Mouse (Mus musculus) liver, embryonic 14.5 days (tissue): ENCODE measurements around the gene Tbcd. TPM values are rescaled to one million over a fixed set of nuclear protein-coding genes. Genes with fewer than 3 reads are reported as not detected.

ENCODE experiments used
- ATAC-seq: fragments of 200-750 bp; cut with Nextera tagmentation; 2 replicates; pipeline ENCODE4 v1.8.0; 2017; ENCODE audit warnings: moderate number of reproducible peaks, mild to moderate bottlenecking, moderate library complexity; ENCODE audit not compliant: insufficient read depth
- DNase-seq, 3 experiments: peaks; one replicate each; pipeline ENCODE4 v3.0.0-alpha.2; 2012 to 2013; ENCODE audit warnings: low read depth in 3 of 3, low spot score in 3 of 3
- H3K27ac ChIP-seq: fragments of 300-500 bp; sonication (generic); 2 replicates; pipeline ENCODE4 v1.5.1; 2014; ENCODE audit warnings: moderate library complexity, mild to moderate bottlenecking, control low read depth, inconsistent platforms
- H3K27me3 ChIP-seq: fragments of 300-500 bp; sonication (generic); 2 replicates; pipeline ENCODE4 v1.6.1; 2014; ENCODE audit warnings: mild to moderate bottlenecking, low read length, moderate library complexity; ENCODE audit not compliant: control insufficient read depth, insufficient read depth
- H3K36me3 ChIP-seq: fragments of 300-500 bp; sonication (generic); replicated peaks from 2 replicates; pipeline ENCODE4 v1.6.1; 2014; ENCODE audit warnings: low read depth; ENCODE audit not compliant: control insufficient read depth, insufficient read depth
- H3K4me1 ChIP-seq, 2 experiments: fragments of 200-500 bp in 1 of 2; fragments of 300-500 bp in 1 of 2; sonication (generic) in 1 of 2; replicated peaks; 2 replicates each; pipeline ENCODE4 v1.6.1; 2012 to 2014; ENCODE audit warnings: antibody characterized with exemption in 1 of 2, inconsistent platforms in 1 of 2, low read length in 1 of 2; ENCODE audit not compliant: control insufficient read depth in 2 of 2, insufficient read depth in 2 of 2
- H3K4me2 ChIP-seq: fragments of 300-500 bp; sonication (generic); 2 replicates; pipeline ENCODE4 v1.6.1; 2014; ENCODE audit warnings: low read depth, mild to moderate bottlenecking, control low read depth, moderate library complexity
- H3K4me3 ChIP-seq, 2 experiments: fragments of 200-500 bp in 1 of 2; fragments of 300-500 bp in 1 of 2; sonication (generic) in 1 of 2; 2 replicates each; pipeline ENCODE4 v1.5.1; 2012 to 2014; ENCODE audit warnings: low read depth in 2 of 2, low read length in 2 of 2, mild to moderate bottlenecking in 2 of 2, control low read depth in 1 of 2, inconsistent platforms in 1 of 2, moderate library complexity in 1 of 2; ENCODE audit not compliant: insufficient read depth in 1 of 2
- H3K9ac ChIP-seq: fragments of 300-500 bp; sonication (generic); replicated peaks from 2 replicates; pipeline ENCODE4 v1.6.1; 2014; ENCODE audit warnings: mild to moderate bottlenecking, control low read depth, moderate library complexity
- H3K9me3 ChIP-seq: fragments of 300-500 bp; sonication (generic); 2 replicates; pipeline ENCODE4 v1.6.1; 2016; ENCODE audit warnings: low read length, mixed read lengths; ENCODE audit not compliant: control insufficient read depth
- CTCF ChIP-seq: IDR thresholded peaks from 2 replicates; pipeline ENCODE4 v1.5.1; 2016; ENCODE audit warnings: antibody characterized with exemption, low read depth, control low read depth
- EP300 ChIP-seq: IDR thresholded peaks from 2 replicates; pipeline ENCODE4 v1.6.1; 2016; ENCODE audit warnings: antibody characterized with exemption, low read depth
- WGBS: fragments of 180-500 bp; shearing (Covaris S2); extraction: QIAGEN DNeasy Blood & Tissue Kit; methylation state at CpG from one replicate; pipeline ENCODE4 v1.1.7; 2014; ENCODE audit not compliant: insufficient replicate concordance; 5-methylcytosine and 5-hydroxymethylcytosine counted together
- polyA plus RNA-seq, 2 experiments: library from polyadenylated mRNA; depleted of rRNA in 1 of 2; stranded (reverse) in 1 of 2; unstranded in 1 of 2; fragments of >200 nt; fragmentation: Nextera tagmentation in 1 of 2; extraction: Ambion mirVana in 1 of 2; gene quantifications; 2 replicates each; pipeline versions ENCODE4 v1.2.1 to v1.2.3; 2012 to 2014

Gene Tbcd
- polyA plus RNA-seq, 2 experiments = 15.6 to 20.4 TPM

DNA sequence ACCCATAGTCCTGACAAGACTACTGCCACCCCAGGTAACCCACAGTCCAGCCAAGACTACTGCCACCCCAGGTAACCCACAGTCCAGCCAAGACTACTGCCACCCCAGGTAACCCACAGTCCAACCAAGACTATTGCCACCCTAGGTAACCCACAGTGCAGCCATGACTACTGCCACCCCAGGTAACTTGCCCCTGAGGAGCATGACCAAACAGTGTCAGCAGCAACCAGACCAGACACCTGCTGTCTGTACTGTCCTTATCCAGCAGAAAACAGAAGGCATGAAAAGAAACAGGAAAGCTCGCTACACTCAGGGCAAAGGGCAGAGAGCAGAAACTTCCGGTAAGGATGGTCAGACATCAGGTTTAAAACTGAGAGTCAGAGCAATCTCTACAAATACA is 209.4 kb downstream of the Tbcd start:
- no peak overlapping the region for H3K9ac ChIP-seq
- H3K9me3 ChIP-seq = no peaks in the 10 kb centered on the region
- H3K27me3 ChIP-seq = no peaks in the 10 kb centered on the region
- 62% methylated on average over 2 of the region's 2 CpGs for WGBS
- H3K4me2 ChIP-seq = no peak overlapping the region
- H3K4me1 ChIP-seq = no peaks in the 10 kb centered on the region
- ATAC-seq (no peak), DNase-seq (no peak)
- no peak overlapping the region for H3K4me3 ChIP-seq
- H3K36me3 ChIP-seq = no peaks in the 10 kb centered on the region
- H3K27ac ChIP-seq = no peak overlapping the region
- TF ChIP-seq CTCF (no peak), EP300 (no peak)

Other genes with a start within 250 kb of the Tbcd start
- gene Hexdc, start 247.5 kb upstream of the Tbcd start, polyA plus RNA-seq (2012; rRNA removed) = 7.4 and 8.1 TPM in 2 replicates
- 2.3 and 2.7 TPM in 2 replicates for gene Hexdc, start 247.5 kb upstream of the Tbcd start, polyA plus RNA-seq (2014; fragmentation: Nextera tagmentation; extraction: Ambion mirVana)
- gene Ogfod3, start 247.2 kb upstream of the Tbcd start, polyA plus RNA-seq (2012; rRNA removed) = 4.0 and 5.6 TPM in 2 replicates
- 13.3 and 15.3 TPM in 2 replicates for gene Ogfod3, start 247.2 kb upstream of the Tbcd start, polyA plus RNA-seq (2014; fragmentation: Nextera tagmentation; extraction: Ambion mirVana)
- 14.8 and 16.1 TPM in 2 replicates for gene Cybc1, start 222.6 kb upstream of the Tbcd start, polyA plus RNA-seq (2012; rRNA removed)
- 19.7 and 20.3 TPM in 2 replicates for gene Cybc1, start 222.6 kb upstream of the Tbcd start, polyA plus RNA-seq (2014; fragmentation: Nextera tagmentation; extraction: Ambion mirVana)
- 27.9 and 46.6 TPM in 2 replicates for gene Narf, start 214.7 kb upstream of the Tbcd start, polyA plus RNA-seq (2012; rRNA removed)
- 108 and 110 TPM in 2 replicates for gene Narf, start 214.7 kb upstream of the Tbcd start, polyA plus RNA-seq (2014; fragmentation: Nextera tagmentation; extraction: Ambion mirVana)
- gene Foxk2, start 192.0 kb upstream of the Tbcd start, polyA plus RNA-seq (2012; rRNA removed) = 9.9 and 10.0 TPM in 2 replicates
- gene Foxk2, start 192.0 kb upstream of the Tbcd start, polyA plus RNA-seq (2014; fragmentation: Nextera tagmentation; extraction: Ambion mirVana) = 3.1 and 4.2 TPM in 2 replicates
- gene Wdr45b, start 97.5 kb upstream of the Tbcd start, polyA plus RNA-seq (2012; rRNA removed) = 13.9 and 15.3 TPM in 2 replicates
- 19.5 and 19.7 TPM in 2 replicates for gene Wdr45b, start 97.5 kb upstream of the Tbcd start, polyA plus RNA-seq (2014; fragmentation: Nextera tagmentation; extraction: Ambion mirVana)
- gene Rab40b, start 63.7 kb upstream of the Tbcd start, polyA plus RNA-seq (2012; rRNA removed) = 0.14 and 0.30 TPM in 2 replicates
- gene Rab40b, start 63.7 kb upstream of the Tbcd start, polyA plus RNA-seq (2014; fragmentation: Nextera tagmentation; extraction: Ambion mirVana) = 0.21 and 0.55 TPM in 2 replicates
- gene Fn3krp, start 30.5 kb upstream of the Tbcd start, polyA plus RNA-seq (2012; rRNA removed) = 19.9 and 24.4 TPM in 2 replicates
- 23.5 and 24.2 TPM in 2 replicates for gene Fn3krp, start 30.5 kb upstream of the Tbcd start, polyA plus RNA-seq (2014; fragmentation: Nextera tagmentation; extraction: Ambion mirVana)
- 34.9 and 39.9 TPM in 2 replicates for gene Fn3k, start 17.0 kb upstream of the Tbcd start, polyA plus RNA-seq (2012; rRNA removed)
- 49.9 and 51.4 TPM in 2 replicates for gene Fn3k, start 17.0 kb upstream of the Tbcd start, polyA plus RNA-seq (2014; fragmentation: Nextera tagmentation; extraction: Ambion mirVana)
- 0.11 and 0.12 TPM in 2 replicates for gene Zfp750, start 67.4 kb downstream of the Tbcd start, polyA plus RNA-seq (2012; rRNA removed)
- 0.23 and 0.24 TPM in 2 replicates for gene Zfp750, start 67.4 kb downstream of the Tbcd start, polyA plus RNA-seq (2014; fragmentation: Nextera tagmentation; extraction: Ambion mirVana)
- gene B3gntl1, start 221.2 kb downstream of the Tbcd start, polyA plus RNA-seq (2012; rRNA removed) = 1.5 and 1.6 TPM in 2 replicates
- 0.91 and 1.2 TPM in 2 replicates for gene B3gntl1, start 221.2 kb downstream of the Tbcd start, polyA plus RNA-seq (2014; fragmentation: Nextera tagmentation; extraction: Ambion mirVana)
- 1.8 and 2.1 TPM in 2 replicates for gene Metrnl, start 249.6 kb downstream of the Tbcd start, polyA plus RNA-seq (2012; rRNA removed)
- 3.1 and 3.4 TPM in 2 replicates for gene Metrnl, start 249.6 kb downstream of the Tbcd start, polyA plus RNA-seq (2014; fragmentation: Nextera tagmentation; extraction: Ambion mirVana)